Mouse (Mus musculus): ENCODE measurements at regions not wholly inside any gene's neighbourhood (a gene's known extent, or its start where the extent isn't known, plus 50 kb on each side); places are given as distances from the start of the nearest gene placed in this dataset.

GRCm38 (mm10) chr17:48613491-48613890, 158.8 kb downstream of the Unc5cl start:
- TF ChIP-seq CTCF (IDR thresholded peaks at IDR 0.05; ENCODE audit: borderline replicate concordance, insufficient read depth, low read length) (no peak), POLR2A (IDR thresholded peaks at IDR 0.05; ENCODE audit: low read depth, low read length) (no peak)
